Mouse (Mus musculus) fibroblast of lung, adult 2 months (primary cell): Measurements from ENCODE around the gene Pkd2.

Experiments
- DNase-seq: peaks from one replicate; pipeline ENCODE4 v3.0.0-alpha.2; 2011; ENCODE audit warnings: low read depth

Gene Pkd2

DNA sequence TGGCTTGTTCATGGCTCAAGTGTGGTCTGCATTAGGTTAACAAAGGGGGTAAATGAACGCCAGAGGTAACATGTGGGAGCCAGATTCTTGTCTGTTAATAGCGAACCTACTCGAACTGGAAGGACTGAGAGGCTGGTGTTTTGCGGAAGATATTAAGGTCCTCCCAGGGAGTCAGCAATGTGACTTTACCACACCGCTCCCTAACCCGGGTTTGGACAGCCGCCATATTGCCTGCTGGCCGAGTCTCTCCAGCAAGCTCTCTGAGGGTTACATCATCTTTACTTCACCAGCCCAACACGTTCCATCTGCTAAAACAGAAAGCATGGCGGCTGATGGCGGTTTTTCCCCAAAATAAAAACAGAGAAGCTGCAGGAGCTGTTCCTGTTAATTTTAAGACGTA is 6.5 kb downstream of the Pkd2 start:
- peak; percentile 81 for DNase-seq

DNA sequence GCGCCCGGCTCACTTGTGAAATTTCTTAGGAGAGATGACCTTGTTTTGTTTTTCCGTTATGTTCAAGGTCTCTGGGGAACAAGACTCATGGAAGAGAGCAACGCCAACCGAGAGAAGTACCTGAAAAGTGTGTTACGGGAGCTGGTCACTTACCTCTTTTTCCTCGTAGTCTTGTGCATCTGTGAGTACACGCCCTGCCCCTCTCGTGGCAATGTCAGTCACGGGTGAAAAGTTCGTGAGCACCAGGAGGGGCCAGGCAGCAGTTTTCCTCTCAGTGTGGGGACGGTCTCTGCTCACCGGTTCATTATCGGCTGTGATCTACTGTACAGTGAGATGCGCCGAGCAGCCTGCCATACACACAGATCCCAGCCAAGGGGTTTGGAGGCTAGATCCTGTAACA is 7.6 kb downstream of the Pkd2 start:
- no peak for DNase-seq

DNA sequence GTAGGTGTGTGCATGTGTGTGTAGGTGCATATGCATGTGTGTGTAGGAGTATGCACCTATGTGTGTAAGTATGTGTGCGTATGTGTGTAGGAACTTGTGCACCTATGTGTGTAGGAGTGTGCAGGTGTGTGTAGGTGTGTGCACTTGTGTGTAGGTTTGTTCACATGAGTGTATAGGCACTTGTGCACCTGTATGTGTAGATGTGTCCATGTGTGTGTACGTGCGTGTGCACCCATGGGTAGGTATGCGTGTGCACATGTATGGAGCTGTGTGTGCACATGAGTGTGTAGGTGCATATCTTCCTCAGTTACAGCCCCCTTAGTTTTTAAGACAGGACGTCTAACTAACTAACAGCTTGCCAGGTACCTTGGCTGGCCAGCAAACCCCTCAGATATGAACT is 9.3 kb downstream of the Pkd2 start:
- no peak for DNase-seq

DNA sequence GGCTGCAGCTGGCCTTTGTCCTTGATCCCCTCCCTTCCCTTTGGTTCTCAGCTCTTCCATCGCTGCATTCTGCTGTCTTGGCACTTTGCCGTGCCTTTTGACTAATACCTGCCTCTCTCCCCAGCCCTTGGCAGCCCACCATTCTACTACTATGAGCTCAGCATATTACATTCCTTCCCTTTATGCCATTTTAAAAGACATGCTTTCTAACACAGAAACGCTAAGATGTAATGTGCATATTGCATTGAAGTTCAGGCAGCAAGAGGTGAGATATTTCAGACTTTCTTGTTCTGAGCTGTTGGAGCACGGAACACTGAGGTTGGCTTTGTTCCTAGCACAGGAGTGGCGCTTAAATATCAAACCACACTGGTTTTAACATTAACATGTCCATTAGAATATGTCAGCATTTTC is 11.7 kb downstream of the Pkd2 start:
- no peak for DNase-seq

DNA sequence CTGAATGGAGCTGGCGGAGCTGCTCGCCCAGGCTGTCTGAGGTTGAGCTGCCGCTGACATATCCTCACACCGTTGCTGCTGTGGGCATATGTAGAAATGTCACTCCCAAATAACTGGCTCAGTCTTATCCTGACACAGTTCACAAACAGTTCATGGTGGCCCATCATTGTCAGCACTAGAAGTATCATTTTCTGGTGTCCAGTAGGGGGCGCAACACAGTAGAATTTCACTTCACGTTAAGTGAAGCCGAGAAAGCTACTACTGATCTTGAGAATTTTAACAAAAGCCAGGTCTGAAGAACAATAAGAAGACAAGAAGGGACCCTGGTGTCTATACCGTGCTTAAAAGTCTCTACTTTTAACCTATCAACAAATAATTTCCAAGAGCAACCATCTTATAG is 13.1 kb downstream of the Pkd2 start:
- no peak for DNase-seq

DNA sequence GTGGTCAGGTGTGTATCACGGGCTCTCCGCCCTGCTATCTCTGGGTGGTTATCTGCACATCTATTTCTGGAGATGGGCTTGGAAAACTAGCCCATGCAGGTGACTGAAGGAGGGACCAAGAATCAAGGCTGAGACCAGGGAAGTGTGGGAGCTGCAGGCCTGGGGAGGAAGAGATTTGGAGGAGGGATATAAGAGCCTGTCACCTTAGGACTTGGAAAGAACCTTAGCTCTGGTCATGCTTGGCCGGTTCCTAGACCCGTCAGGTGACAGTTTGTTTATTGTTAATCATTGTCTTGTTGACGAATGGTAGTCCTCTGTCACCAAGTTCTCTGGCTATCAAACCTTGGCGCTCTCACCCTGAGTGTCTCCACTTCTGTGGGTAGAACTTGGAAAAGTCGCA is 21.1 kb downstream of the Pkd2 start:
- DNase-seq, result no peak

DNA sequence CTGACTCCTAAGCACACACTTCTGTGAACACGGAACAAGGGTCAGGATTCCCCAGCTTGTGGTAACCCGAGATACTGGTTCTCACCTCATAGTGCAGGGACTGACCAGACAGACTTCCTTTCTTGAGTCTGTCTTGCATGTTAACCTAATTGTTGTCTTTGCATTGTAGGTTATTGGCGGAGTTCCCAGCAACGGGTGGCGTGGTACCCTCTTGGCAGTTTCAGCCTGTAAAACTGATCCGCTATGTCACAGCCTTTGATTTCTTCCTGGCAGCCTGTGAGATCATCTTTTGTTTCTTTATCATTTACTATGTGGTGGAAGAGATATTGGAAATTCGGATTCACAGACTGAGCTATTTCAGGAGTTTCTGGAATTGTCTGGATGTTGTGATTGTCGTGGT is 23.6 kb downstream of the Pkd2 start:
- DNase-seq, result no peak

DNA sequence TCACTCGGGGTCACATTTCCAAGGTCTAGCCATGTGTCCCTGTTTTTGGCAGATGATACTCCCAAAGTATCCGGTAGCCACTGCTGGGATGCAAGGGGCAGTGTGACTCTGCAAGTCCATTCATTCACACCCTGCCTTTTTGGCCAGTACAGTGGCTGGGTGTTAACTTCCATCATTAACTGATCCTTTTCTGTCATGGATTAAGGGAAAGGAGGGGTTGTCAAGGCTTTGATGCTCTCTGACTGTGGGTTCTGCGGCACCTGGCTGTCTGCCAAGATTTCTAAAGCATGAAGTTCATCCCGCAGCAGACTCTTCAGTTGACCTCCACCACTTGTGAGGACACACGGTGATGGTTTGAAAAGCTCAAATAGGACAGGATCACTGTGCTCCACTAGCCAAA is 32.3 kb downstream of the Pkd2 start:
- DNase-seq, result no peak

DNA sequence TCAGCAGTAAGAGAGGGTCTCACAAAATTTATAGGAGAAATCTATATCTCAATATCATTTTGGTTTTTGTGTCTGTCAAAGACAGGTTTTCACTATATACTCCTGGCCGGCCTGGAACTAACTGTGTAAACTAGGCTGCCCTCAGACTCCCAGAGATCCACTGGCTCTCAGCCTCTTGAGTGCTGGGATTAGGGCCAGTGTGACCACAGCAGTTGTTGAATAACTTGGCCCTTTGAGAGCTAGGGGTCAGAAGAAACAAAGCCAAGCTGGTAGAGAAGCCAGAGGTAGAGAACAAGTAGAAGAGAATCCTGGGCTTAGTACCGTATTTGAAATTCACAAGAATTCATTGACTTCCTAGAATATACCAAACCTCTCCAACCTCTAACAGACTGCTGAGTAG is 45.6 kb downstream of the Pkd2 start:
- DNase-seq, result peak; percentile 14

DNA sequence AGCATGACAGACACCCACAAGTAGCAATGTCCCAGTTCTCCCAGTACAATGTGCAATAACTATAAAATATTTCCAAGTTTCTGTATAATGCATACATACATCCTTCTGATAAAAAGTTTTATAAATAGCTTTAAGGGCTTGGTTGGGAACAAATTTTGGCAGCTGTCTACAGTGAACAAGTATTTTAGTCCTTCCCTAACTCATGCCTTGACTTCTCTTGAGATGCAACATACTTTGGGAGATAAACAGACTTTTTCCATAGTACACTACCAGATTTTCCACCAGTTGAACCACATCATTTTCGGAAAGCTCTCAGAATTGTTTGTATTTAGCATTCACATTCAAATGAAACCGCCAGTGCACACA is 48.6 kb downstream of the Pkd2 start:
- peak; percentile 1 for DNase-seq

DNA sequence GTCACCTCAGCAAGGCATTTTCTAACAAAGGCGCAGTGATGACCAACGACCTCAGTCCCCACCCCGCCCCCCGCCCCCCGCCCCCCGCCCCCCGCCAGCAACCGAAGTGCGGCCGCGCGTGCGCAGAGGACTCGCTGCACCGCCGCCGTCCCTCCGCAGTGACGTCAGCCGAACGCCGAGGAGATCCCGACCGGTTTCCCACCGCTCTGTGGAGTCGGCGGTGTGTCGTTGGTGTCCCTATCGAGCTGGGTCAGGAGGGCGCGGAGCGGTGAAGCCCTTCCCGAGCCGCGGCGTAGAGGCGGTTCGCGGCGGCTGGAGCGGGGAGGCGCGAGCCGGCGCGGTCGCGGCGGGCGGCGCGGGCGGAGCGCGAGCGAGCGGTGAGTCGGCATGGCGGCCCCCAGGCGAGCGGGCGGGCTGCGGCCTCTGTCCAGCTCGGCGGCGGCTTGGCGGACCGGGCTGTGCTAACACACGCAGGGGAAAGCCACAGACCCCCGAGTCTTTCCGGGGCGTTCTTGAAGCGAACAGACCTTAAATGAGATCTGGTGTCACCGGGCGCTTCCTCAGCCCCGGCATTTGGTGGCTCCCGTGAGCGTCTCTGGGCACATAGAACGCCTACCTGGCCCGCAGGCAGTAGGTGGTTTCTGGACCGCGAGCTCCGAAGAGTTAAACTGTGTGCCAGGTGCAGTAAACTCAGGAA is 49.1 kb downstream of the Pkd2 start, which contains the start of gene BC005561:
TSS of gene BC005561 (plus strand) at position 158 of the 697 bp plus-strand sequence.
- DNase-seq, result peak; percentile 39

DNA sequence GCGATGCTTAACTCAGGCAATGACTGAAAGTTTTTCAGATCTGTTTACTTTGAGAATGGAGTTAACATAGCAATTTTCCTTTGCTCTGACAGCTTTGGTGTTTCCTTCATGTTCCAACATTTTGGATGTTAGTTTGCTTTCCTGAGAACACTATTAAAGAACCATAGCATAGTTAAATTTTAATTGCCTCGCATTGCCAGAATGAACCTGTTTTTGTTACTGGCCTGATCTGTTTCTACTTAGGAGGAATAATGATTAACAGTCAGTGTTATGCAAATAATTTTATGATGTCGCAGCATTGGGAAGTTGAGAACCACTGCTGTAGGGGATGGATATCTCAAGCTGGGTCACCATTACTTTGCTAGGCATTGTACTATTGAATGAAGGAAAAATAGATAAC is 52.0 kb downstream of the Pkd2 start:
- no peak for DNase-seq

DNA sequence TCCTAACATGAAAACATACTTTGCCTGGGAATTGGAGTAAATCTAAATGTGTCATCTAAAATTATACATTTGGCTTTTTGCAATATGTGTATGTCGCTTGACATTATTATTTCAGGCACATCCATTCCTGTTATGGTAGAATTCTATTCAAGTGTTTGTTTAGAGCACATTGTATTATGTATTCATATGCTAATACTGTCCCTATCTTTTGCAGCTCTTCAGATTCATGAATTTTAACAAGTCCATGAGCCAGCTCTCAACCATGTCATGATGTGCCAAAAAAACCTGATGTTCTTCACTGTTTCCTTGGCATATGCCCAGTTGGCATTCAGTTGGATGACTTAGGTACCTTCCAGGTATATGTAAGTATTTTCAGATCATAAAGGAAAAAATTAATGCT is 79.4 kb downstream of the Pkd2 start:
- DNase-seq, result no peak

DNA sequence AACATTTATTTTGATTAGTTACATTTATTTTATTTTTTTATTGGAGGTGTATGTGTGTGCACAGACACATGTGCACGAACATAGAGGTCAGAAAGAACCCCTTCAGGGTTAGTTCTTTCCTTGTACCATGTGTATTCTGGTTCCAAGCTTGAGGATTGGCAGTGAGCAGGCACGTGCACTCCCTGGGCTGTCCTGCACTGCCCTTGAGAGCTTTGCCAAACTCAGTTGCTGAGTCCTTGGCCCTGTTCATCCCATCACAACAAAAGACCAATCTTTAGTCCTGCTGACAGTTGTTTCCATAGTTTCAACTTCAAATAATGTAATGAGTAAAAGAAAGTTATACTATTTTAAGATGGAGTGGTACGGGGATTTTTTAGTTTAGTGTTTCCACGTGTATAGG is 80.1 kb downstream of the Pkd2 start:
- no peak for DNase-seq
